Mouse (Mus musculus) olfactory bulb, adult 2 months (tissue): ENCODE measurements around the gene Cacnb1.

Source experiments
- CTCF ChIP-seq: fragments of 200-500 bp; IDR thresholded peaks from 2 replicates; pipeline ENCODE4 v1.5.1; 2012; ENCODE audit warnings: low read depth, mild to moderate bottlenecking, low read length, moderate library complexity; ENCODE audit not compliant: insufficient read depth
- POLR2A ChIP-seq: fragments of 200-500 bp; IDR thresholded peaks from 2 replicates; pipeline ENCODE4 v1.6.1; 2012; ENCODE audit warnings: mild to moderate bottlenecking, low read depth, low read length, moderate library complexity; ENCODE audit not compliant: insufficient read depth

GRCm38 (mm10) chr11:97988530-97989096 lies 34.2 kb downstream of the Cacnb1 start:
- TF ChIP-seq CTCF (no peak), POLR2A (no peak)
